Mouse (Mus musculus): ENCODE data around the gene 1500011B03Rik.

DNA sequence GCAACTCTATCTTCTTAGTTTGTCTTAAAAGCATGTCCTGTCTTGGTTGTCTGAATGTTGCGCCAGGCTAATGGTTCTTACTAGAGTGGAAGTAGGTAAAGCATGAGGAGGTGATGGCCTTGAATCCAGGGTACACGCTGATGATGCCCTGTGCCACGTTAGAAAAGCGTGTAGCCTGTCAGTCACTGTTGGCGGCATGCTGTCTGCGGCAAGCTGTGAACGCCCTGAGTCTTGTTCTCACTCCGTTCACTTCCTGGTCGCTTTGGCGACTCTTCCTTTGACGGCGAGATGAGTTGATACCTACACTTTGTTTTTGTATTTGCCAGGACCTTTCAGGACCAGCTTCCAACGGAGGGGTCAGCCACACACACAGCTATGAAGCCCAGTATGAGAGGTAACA is 20.0 kb downstream of the 1500011B03Rik start:
- TF ChIP-seq GATA1 (IDR thresholded peaks at IDR 0.05; ENCODE audit: low read length) (no peak), TAL1 (IDR thresholded peaks at IDR 0.05; ENCODE audit: low read length) (no peak)
